Mouse (Mus musculus): ENCODE measurements around the gene Mpi. TPM values are rescaled to one million over a fixed set of nuclear protein-coding genes. Genes with fewer than 3 reads are reported as not detected.

The Mpi gene
- total RNA-seq, 2 experiments from 2014 or later: 68.9 to 74.9 TPM

- no peak for DNase-seq (ENCODE audit: low spot score in 2 of 2)
- intact Hi-C loops (cut with DNase I): no loop called here
Observed at GRCm38 (mm10) chr9:57564609-57565008, 12.0 kb upstream of the Mpi start.

DNA sequence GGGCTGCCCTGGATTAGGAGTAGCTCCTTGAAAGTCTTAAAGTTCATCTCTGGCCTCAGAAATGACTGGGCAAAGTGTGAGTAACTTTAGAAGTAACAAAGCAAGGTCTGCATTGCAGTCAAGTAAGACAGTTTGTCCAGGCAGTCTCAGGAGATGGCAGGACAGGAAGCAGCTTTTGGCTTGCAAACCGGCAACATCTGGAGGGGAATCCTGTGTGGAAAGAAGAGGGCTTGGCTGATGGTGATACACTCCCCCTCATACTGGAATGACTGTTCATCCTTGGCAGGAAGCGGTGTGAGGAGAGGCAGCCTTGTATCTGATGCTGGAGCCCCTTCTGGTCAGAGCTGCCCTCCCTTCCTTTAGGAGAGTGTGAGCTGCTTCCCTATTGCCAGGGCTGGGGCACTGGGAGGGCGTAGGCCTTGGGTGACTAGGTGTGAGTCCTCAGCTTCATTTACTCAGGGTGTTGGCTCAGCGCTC, 10.4 kb upstream of the Mpi start:
- DNase-seq (ENCODE audit: low spot score in 2 of 2): peak in 1 of 2 experiments; percentile 71
- intact Hi-C loops (cut with DNase I): no loop called here

DNA sequence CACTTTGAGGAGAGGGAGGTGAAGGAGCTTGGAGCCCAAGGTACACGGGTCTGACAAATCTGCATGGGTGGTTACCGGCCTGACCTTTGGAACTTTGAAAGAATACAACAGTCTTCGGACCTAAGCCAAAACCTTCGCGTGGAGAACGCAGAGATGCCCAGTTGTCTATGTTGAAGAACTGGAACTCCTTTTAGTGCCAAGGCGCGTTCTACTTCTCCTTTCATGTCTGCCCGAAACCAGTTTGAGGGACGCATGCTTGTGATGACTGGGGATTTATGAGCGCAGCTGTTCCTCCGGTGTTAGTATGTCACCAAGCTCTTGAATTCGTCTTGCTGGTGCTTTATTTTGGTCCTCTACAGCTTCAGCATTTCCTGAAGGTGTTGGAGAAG, 9.1 kb upstream of the Mpi start:
- DNase-seq (ENCODE audit: low spot score in 2 of 2): no peak
- intact Hi-C loops (cut with DNase I): no loop called here

DNA sequence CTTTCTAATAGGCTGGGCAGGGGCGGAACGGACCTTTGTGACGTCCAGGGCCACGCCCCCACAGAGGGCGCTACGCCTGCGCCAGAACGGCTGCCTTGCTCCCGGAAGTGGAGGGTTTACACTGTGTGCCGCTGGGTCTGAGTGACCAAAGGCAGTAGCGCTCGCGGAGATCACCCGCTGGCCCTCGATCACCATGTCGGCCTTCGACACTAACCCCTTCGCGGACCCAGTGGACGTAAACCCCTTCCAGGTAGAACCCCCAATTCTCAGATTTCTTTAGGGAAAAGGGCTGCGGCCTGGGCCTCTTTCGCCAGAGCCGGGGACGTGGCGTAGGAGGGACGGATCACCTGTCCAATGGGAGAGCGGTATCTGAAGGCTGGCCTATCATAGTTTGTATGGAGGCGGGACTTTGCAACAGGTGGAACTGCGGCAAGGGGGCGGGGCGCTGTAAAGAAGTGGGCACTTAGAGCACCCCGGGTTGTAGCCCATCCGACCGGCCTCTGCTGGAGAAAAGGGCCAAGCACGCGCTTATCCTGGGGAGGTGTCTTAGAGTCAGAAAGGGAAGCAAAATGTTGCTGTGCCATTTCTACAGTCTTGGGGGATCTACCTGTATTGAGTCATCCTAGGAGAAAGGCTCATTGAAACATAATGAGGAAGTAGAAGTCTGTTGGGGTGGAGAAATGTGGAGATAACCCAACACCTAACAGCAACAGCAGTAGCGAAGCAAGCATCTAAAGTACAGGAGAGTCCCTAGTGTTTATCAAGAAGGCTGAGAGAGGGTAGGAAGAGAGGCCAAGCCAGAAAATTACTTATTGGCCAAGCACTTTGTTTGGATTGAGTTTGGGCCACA, 8.5 kb upstream of the Mpi start, which contains the start of gene Scamp2:
TSS of gene Scamp2 (plus strand) at position 83 of the 850 bp plus-strand sequence.
- intact Hi-C loops (cut with DNase I): no loop called here
- peak; percentile 95 to 96 for DNase-seq (ENCODE audit: low spot score in 2 of 2)

DNA sequence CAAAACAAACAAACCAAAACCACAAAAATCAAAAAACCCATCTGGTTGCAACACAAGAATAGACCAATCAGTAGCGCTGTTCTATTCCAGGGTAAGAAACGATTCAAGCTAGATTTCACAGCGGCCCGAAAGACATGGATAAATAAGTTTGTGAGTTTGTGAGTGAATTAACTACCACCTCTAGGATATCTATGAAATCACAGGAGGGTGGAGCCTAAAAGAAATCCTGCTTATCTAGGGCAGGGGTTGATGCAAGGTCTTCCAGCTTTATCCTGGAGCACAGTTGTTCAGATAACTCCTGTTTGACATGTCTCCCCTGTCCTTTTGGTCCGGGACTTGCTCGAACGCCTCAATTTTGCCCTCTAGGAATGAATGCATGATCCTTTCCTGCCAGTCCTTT, 7.7 kb upstream of the Mpi start:
- intact Hi-C loops (cut with DNase I): no loop called here
- DNase-seq (ENCODE audit: low spot score in 2 of 2): no peak

GRCm38 (mm10) chr9:57559568-57559967, 7.0 kb upstream of the Mpi start:
- DNase-seq (ENCODE audit: low spot score in 2 of 2): no peak
- intact Hi-C loops (cut with DNase I): no loop called here

GRCm38 (mm10) chr9:57558625-57559024, 6.1 kb upstream of the Mpi start:
- DNase-seq (ENCODE audit: low spot score in 2 of 2): no peak
- intact Hi-C loops (cut with DNase I): no loop called here

- intact Hi-C loops (cut with DNase I): no loop called here
- DNase-seq (ENCODE audit: low spot score in 2 of 2): no peak
Observed at GRCm38 (mm10) chr9:57557215-57557614, 4.7 kb upstream of the Mpi start.

GRCm38 (mm10) chr9:57554753-57555152, 2.2 kb upstream of the Mpi start:
- no peak for DNase-seq (ENCODE audit: low spot score in 2 of 2)
- intact Hi-C loops (cut with DNase I): no loop called here

GRCm38 (mm10) chr9:57553119-57553518, 556 bp upstream of the Mpi start:
- intact Hi-C loops (cut with DNase I): no loop called here
- DNase-seq (ENCODE audit: low spot score in 2 of 2): no peak

DNA sequence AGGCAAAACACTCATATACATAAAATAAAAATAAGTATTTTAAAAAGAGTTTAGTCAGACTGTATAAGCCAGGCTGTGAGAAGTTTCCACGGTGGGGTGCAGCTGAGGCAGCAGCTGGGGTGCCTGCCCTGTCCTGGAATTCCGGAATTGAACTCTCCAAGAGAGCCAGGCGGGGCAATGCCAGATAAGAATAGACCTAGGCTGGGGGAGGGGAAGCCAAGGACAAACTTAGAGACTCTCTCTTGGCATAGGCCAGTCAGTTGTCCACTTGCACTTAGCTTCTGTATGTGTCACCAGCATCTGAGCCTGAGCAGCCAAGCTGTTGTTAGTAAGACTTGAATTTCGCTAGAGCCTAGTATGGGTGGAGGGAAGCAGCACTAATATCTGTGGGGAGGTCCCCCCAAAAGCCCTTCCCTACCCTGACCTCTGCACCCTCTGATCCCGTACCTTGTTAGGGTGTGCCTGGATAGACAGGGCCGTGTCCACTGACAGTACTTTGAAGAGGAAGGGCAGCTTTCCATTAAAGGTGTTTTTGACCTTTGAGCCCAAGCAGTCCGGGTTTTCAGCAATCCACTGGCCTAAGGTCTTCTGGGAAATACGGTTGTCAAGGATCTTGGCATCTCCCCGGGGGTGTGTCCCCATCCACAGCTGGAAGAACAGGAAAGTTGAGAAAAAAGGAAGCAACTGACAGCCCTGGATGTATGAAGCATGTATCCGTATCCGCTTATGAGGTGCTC, 2.3 kb downstream of the Mpi start:
- no peak for DNase-seq (ENCODE audit: low spot score in 2 of 2)
- intact Hi-C loops (cut with DNase I): no loop called here

DNA sequence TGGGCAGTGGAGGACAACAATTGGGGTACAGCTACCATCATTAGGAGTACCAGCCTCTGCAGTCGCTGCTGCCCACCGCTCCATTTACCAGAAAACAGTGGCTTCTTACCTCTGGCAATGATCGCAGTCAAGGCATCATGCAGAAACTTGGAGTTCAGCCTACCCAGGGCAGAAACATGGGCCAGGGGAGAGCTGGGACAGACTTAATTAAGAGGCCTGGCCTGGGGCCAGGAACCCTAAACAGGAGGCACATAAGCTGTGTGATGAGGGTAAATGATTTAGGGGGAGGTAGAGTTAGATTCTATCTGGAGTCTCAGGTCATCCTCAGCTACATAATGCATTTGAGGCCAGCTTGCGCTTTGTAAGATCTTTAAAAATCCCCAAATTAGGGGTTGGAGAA, 3.4 kb downstream of the Mpi start:
- intact Hi-C loops (cut with DNase I): no loop called here
- DNase-seq (ENCODE audit: low spot score in 2 of 2): no peak

DNA sequence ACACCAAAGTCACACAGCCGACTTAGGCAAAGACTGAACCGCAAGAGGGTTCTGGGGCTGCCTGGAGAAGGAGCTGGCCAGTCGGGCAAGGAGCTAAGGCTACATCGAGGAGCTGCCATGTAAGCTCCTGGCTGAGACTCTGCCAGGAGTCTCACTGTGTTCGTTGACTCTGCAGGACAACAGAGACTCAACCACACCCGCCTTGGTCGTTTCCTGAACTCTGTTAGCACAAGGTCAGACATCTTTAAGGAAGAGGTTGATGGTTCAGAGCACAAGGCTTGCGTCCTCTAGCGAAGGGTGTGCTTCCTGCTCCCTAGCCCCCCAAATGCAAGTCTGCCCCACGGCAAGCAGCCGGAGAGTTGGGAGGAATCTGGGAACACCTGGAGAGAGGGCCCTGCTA, 4.7 kb downstream of the Mpi start:
- DNase-seq (ENCODE audit: low spot score in 2 of 2): no peak
- intact Hi-C loops (cut with DNase I): no loop called here

DNA sequence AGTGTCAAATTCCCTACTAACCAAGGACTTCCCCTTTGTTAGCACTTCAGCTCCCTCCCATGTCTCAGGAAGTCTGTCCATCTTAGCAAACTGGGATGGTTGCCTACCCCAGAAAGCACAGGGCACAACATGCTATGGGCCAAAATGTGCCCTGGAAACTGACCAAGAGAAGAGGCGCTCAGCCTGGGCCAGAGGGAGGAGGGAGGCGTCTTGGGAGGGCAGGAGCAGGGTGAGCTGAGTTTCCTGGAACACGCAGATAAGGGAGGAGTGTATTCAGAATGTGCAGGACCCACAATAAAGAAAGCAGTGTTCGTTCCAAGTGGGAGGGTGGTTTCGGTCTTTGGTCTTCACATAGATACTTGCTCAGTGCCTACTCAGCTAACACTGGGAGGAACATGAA, 5.3 kb downstream of the Mpi start:
- intact Hi-C loops (cut with DNase I): no loop called here
- DNase-seq (ENCODE audit: low spot score in 2 of 2): no peak

DNA sequence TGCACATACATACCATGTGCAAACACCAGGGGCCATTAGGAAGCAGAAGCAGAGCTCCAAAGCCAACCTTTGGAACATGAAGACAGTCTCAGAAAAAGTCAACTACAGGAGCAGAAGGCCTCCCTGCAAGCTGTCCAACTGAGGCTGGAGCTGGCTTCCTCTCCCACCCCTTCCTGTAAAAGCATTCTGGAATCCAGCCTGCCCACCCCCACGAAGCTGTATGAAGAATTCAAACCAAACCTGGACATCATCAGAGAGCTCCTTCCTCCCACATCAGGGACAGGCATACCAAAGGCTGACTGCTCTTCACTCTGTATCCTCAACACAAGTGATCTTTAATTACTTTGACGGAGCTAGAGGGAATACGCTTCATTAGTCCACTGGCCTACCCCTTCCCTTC, 8.6 kb downstream of the Mpi start:
- DNase-seq (ENCODE audit: low spot score in 2 of 2): peak in 1 of 2 experiments; percentile 54
- intact Hi-C loops (cut with DNase I): no loop called here

DNA sequence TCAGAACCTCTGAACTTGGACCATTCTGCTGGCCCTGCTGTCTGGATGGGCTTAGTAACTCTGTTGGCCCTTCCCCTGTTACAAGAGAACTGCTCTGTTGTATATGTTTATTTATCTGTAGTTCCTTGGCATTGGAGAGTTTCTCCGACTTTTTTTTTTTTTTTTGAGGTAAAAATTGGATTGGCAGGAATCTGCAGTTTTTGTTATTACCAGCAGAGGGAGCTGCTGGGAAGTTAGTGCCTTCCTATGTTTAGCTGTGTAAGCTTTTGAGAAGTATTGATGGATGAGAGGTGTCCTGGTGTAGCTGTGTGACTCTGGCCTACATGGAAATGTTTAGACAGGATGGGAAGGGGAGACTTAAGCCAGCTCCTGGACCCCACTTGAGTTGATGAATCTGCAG, 11.3 kb downstream of the Mpi start:
- peak in 1 of 2 experiments; percentile 65 for DNase-seq (ENCODE audit: low spot score in 2 of 2)
- intact Hi-C loops (cut with DNase I): no loop called here

DNA sequence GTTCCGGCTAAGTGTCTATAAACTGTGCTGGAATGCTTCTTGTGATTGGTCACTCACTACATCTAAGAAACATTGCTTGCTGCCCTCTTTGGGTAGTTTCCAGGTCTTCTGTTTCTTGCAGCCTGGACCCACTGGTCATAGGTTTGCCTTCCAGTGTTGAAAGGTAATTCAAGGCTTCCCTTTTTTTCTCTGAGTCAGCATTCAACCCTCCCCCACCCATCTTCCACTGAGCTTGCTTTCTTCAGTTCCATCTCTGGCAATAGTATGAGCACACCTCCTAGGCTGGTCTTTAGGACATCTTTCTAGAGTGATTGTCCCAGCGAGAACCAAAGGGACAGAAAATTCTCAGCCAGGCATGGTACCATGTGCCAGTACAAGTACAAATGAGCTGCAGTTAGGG, 13.0 kb downstream of the Mpi start:
- intact Hi-C loops (cut with DNase I): loop anchor here (2.0 kb wide), 2 partner anchors 49 to 115 kb away; partner anchors contain the start of gene Ulk3

GRCm38 (mm10) chr9:57537728-57538181, 14.8 kb downstream of the Mpi start:
- DNase-seq (ENCODE audit: low spot score in 2 of 2): peak in 1 of 2 experiments; percentile 41
- intact Hi-C loops (cut with DNase I): loop anchor here (2.0 kb wide), 2 partner anchors 51 to 117 kb away; partner anchors contain the start of gene Ulk3

More for the DNA sequence above, 13.0 kb downstream of the Mpi start:
- no peak for DNase-seq (ENCODE audit: low spot score in 2 of 2)

GRCm38 (mm10) chr9:57537044-57537727, 15.4 kb downstream of the Mpi start, which contains the start of gene Fam219b:
Fam219b (plus strand) TSS chr9:57537528.
- intact Hi-C loops (cut with DNase I): no loop called here

GRCm38 (mm10) chr9:57536362-57536761, 16.2 kb downstream of the Mpi start:
- no peak for DNase-seq (ENCODE audit: low spot score in 2 of 2)
- intact Hi-C loops (cut with DNase I): no loop called here

More at GRCm38 (mm10) chr9:57537044-57537727, 15.4 kb downstream of the Mpi start, which contains the start of gene Fam219b:
- peak; percentile 92 to 95 for DNase-seq (ENCODE audit: low spot score in 2 of 2)

All from left cerebral cortex, postnatal 25 days (tissue).